8 mouse cellular contexts compared by ENCODE assay signal in the genomic region with DNA sequence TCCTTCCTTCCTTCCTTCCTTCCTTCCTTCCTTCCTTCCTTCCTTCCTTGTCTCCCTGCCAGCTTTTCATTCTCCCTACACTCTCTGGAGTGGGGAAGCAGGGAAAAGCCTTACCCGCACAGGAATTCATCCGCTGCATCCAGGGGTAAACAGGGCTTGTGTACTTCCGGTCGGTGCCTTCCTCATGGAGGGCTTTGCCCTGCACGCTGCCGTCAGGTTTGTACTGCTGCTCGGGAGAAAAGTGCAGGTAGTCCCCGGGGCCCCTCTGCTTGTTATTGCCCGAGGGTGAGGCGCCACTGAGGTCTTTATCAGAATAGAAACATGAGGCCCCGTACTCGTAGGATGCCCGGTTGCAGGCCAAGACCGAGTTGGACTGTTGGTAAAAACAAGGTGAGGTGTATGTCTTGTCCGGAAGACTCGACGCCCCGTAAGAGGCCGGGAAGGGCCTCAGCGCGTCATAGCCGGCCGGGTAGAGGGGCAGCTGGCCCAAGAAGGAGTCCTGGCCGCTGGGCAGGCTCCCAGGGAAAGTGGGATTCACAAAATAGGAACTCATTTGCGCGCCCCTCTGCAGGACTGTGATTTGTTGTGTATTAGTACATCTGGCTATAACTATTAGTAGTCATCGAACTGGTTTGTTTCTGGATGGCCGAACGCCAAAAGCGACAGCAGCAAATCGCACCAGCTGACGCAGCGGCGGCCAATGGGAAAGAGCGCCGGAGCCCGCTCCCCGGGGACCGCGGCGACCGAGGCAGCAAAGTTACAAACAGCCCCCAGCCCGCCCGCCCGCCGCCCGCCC. TPM values are rescaled to one million over a fixed set of nuclear protein-coding genes. Genes with fewer than 3 reads are reported as not detected.
DNase-seq lines count a peak whose midpoint lies in the region; ATAC-seq and TF ChIP-seq lines count a peak whose summit lies in the region.

Gene Hoxa6, minus strand, starts transcription at position 651 of the 796 bp plus-strand sequence.

- H3K4me1 ChIP-seq in megakaryocyte, embryonic 14.5 days: peaks cover 30% of the 10 kb centered on the region
- H3K4me1 ChIP-seq in embryonic facial prominence, embryonic 10.5 days: peaks cover 23% of the 10 kb centered on the region

- H3K27ac ChIP-seq in embryonic facial prominence, embryonic 10.5 days (replicated peaks): no peak within 1 kb of the TSS

- no peak within 1 kb of the TSS for H3ac ChIP-seq in myocyte (ENCODE audit: control insufficient read depth, insufficient read length)

- ATAC-seq in megakaryocyte, adult 5-6 weeks (ENCODE audit: poor library complexity, severe bottlenecking): no peak
- no peak for ATAC-seq in granulocyte monocyte progenitor cell, adult 5-6 weeks (replicated peaks; ENCODE audit: poor library complexity, severe bottlenecking)

- peak within 1 kb of the TSS; percentile 10 for H3K4me3 ChIP-seq in megakaryocyte, embryonic 14.5 days (replicated peaks)
- peak within 1 kb of the TSS; percentile 21 for H3K4me3 ChIP-seq in embryonic facial prominence, embryonic 10.5 days
- peak within 1 kb of the TSS; percentile 67 for H3K4me3 ChIP-seq in myocyte

- H3K79me2 ChIP-seq in myocyte (ENCODE audit: control insufficient read depth, insufficient read depth): peaks cover 39% of the 10 kb centered on the region

- TF ChIP-seq POLR2A in myocyte (IDR thresholded peaks at IDR 0.05; ENCODE audit: insufficient read length, low read depth): no peak

- H3K9me3 ChIP-seq in megakaryocyte, embryonic 14.5 days: peaks cover 45% of the 10 kb centered on the region
- H3K9me3 ChIP-seq in embryonic facial prominence, embryonic 10.5 days: no peaks in the 10 kb centered on the region

- WGBS in embryonic facial prominence, embryonic 10.5 days: under 1% methylated on average over 47 of the region's 47 CpGs

- H3K27me3 ChIP-seq in megakaryocyte, embryonic 14.5 days (replicated peaks): peaks cover 77% of the 10 kb centered on the region
- peaks cover 100% of the 10 kb centered on the region for H3K27me3 ChIP-seq in embryonic facial prominence, embryonic 10.5 days (replicated peaks; ENCODE audit: low read depth, poor library complexity, severe bottlenecking)
- no peaks in the 10 kb centered on the region for H3K27me3 ChIP-seq in myocyte (ENCODE audit: control insufficient read depth, insufficient read depth, insufficient read length)

- H3K4me2 ChIP-seq in myocyte (ENCODE audit: low read depth): peak within 1 kb of the TSS; percentile 69

- DNase-seq in embryonic facial prominence, embryonic 10.5 days (ENCODE audit: low spot score): peak; percentile 50
- peak; percentile 65 to 69 for DNase-seq in kidney, adult 8-10 months
- DNase-seq in Muller cell, postnatal 12 days (ENCODE audit: inconsistent ontology term): no peak
- DNase-seq in layer of hippocampus, adult 8-10 months (ENCODE audit: low spot score in 2 of 2): no peak

- H3K36me3 ChIP-seq in megakaryocyte, embryonic 14.5 days (replicated peaks; ENCODE audit: low read length): peaks cover 26% of the 10 kb centered on the region
- no peaks in the 10 kb centered on the region for H3K36me3 ChIP-seq in embryonic facial prominence, embryonic 10.5 days (replicated peaks)
- peaks cover 9% of the 10 kb centered on the region for H3K36me3 ChIP-seq in myocyte (ENCODE audit: control insufficient read depth, insufficient read depth)

TF ChIP-seq in myocyte, 11 proteins besides CTCF, POLR2A, EP300 and RAD21:
- TF ChIP-seq MYOD1 (IDR thresholded peaks at IDR 0.05; ENCODE audit: control insufficient read depth in 1 of 3, insufficient read length in 2 of 3, low read depth in 2 of 3): no peak
- TF ChIP-seq MYOG (IDR thresholded peaks at IDR 0.05; ENCODE audit: control insufficient read depth in 1 of 3, insufficient read depth in 1 of 3, insufficient read length in 2 of 3, low read depth in 2 of 3): no peak
- TF ChIP-seq E2F4 (IDR thresholded peaks at IDR 0.05; ENCODE audit: insufficient read depth): no peak
- no peak for TF ChIP-seq TCF12 (IDR thresholded peaks at IDR 0.05; ENCODE audit: insufficient read depth, poor library complexity, severe bottlenecking)
- TF ChIP-seq CEBPB (IDR thresholded peaks at IDR 0.05; ENCODE audit: insufficient read depth, poor library complexity, severe bottlenecking): no peak
- no peak for TF ChIP-seq REST (IDR thresholded peaks at IDR 0.05; ENCODE audit: insufficient read depth, insufficient read length)
- TF ChIP-seq POLR2AphosphoS2 (IDR thresholded peaks at IDR 0.05; ENCODE audit: insufficient read length, low read depth): no peak
- no peak for TF ChIP-seq USF1 (IDR thresholded peaks at IDR 0.05; ENCODE audit: low read depth)
- no peak for TF ChIP-seq MAX (IDR thresholded peaks at IDR 0.05; ENCODE audit: low read depth)
- TF ChIP-seq TCF3 (IDR thresholded peaks at IDR 0.05; ENCODE audit: insufficient read length, low read depth): no peak
- no peak for TF ChIP-seq SRF (IDR thresholded peaks at IDR 0.05; ENCODE audit: control insufficient read depth, insufficient read length, low read depth)
TF ChIP-seq in myocyte: peak in this region for 0.

RNA-seq across cellular contexts. Expression of gene Hoxa6, which starts in this region (rescaled TPM):
- polyA plus RNA-seq in megakaryocyte, embryonic 14.5 days (2012; ENCODE audit: insufficient read depth, low replicate concordance): not detected in 2 replicates
- total RNA-seq in megakaryocyte, adult 5-6 weeks (2015): not detected in 2 replicates
- not detected in 2 replicates for total RNA-seq in megakaryocyte, adult 5-6 weeks (2017)
- not detected in 2 replicates for polyA plus RNA-seq in embryonic facial prominence, embryonic 10.5 days (2016; fragmentation: Nextera tagmentation; extraction: Ambion mirVana)
- polyA plus RNA-seq in myocyte (2012; fragmentation: generic; extraction: Trizol): 0.88 TPM
- 1.3 TPM in 1 of 2 replicates, not detected in the other for total RNA-seq in granulocyte monocyte progenitor cell, adult 5-6 weeks (2014; fragmentation: Nextera tagmentation)
- total RNA-seq in granulocyte monocyte progenitor cell, adult 5-6 weeks (2017): 0.41 TPM in 1 of 2 replicates, not detected in the other
- total RNA-seq in layer of hippocampus, adult 8-10 months (2022): not detected

Comparison
In these comparisons a context has a peak if more than half of its experiments do, and no peak if none do; other contexts are left out.
1. Peak in DNase-seq and H3K4me3 ChIP-seq in embryonic facial prominence, embryonic 10.5 days; RNA of the gene not detected or under 1 TPM.
2. H3K4me3 ChIP-seq: peak in every context shown above with its lines; median percentile 67 in myocyte; 21 in embryonic facial prominence, embryonic 10.5 days; 10 in megakaryocyte, embryonic 14.5 days.
3. DNase-seq: peak in kidney, adult 8-10 months (2 of 2); none in Muller cell, postnatal 12 days (single experiment) and layer of hippocampus, adult 8-10 months (0 of 2).